Mouse (Mus musculus) inflammation-experienced regulatory T-cells, adult 6 months (primary cell): ENCODE measurements around the gene Trp73. TPM values are rescaled to one million over a fixed set of nuclear protein-coding genes. Genes with fewer than 3 reads are reported as not detected.

Source experiments
- ATAC-seq: one replicate; pipeline ENCODE4 v1.8.0; 2017
- polyA plus RNA-seq, 3 experiments: library from polyadenylated mRNA; unstranded; fragments of 100-300 nt; shearing (Covaris generic); gene quantifications; one replicate each; pipeline ENCODE4 v1.2.1; 2017

Trp73 gene
- polyA plus RNA-seq, result under 1 TPM in 1 of 3 experiments, not detected in 2; 0.34 TPM

DNA sequence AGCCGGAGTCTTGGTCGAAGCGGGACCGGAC is at the start of gene Trp73:
Gene Trp73 (minus strand): TSS at position 27 of the 31 bp plus-strand sequence.
- no peak for ATAC-seq

- no peak for ATAC-seq
These were observed 48.9 kb upstream of the Trp73 start for GRCm38 (mm10) chr4:154188948-154189347.

DNA sequence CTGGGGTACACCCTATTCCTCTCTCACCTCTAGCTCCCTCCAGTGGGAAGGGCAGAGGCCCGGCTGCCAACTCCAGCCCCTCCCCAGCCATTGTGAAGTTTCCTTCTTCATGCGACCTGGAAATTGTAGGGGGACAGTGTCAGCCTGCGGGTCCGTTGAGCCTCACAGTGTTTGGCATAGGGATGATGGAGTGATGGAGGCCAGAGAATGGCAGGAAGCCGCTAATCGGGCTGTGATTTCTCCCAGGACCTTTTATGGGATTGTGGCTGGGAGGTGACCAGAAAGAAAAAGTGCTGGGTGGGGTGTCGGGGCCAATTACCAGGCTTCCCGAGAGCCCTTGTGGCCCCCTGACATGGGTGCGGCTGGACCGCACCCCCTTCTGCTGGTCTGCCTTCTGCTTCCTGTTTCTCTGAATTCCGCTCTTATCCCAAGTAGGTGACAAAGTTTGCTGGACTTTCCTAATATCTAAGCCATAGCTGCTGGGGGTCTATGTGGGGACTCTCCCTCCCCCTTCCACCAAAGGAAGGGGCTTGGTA is 46.1 kb upstream of the Trp73 start:
- no peak for ATAC-seq

GRCm38 (mm10) chr4:154185001-154185400 is 45.0 kb upstream of the Trp73 start:
- ATAC-seq, result no peak

DNA sequence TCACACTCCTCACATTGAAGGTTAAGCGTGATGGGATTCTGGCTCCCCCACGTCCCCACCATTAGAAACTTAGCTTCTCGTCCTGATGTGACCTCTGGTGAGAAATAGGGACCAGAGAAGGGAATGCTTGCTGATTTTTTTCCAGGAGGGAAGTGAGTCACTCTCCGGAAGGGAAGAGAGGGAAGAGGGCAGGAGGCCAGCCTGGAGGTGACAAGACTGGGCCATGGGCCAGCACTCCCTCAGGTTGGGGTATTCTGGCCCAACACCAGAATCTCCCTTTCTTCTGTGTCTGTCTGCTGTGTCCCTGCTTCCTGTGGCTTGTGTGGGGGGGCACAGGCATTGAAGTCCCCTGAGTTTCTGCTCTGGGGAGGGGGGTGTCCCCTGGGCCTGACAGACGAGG is 43.6 kb upstream of the Trp73 start:
- ATAC-seq, result no peak

- no peak for ATAC-seq
These were observed 41.0 kb upstream of the Trp73 start for GRCm38 (mm10) chr4:154181001-154181400.

GRCm38 (mm10) chr4:154177257-154177656 is 37.2 kb upstream of the Trp73 start:
- no peak for ATAC-seq

GRCm38 (mm10) chr4:154171931-154172604 is 32.1 kb upstream of the Trp73 start:
- ATAC-seq, result no peak

GRCm38 (mm10) chr4:154171151-154171930 is 31.3 kb upstream of the Trp73 start:
- ATAC-seq, result no peak

- ATAC-seq, result no peak
These were observed 30.6 kb upstream of the Trp73 start, which contains the start of gene Megf6 for GRCm38 (mm10) chr4:154170506-154171150. Megf6 (plus strand) TSS chr4:154170730.

DNA sequence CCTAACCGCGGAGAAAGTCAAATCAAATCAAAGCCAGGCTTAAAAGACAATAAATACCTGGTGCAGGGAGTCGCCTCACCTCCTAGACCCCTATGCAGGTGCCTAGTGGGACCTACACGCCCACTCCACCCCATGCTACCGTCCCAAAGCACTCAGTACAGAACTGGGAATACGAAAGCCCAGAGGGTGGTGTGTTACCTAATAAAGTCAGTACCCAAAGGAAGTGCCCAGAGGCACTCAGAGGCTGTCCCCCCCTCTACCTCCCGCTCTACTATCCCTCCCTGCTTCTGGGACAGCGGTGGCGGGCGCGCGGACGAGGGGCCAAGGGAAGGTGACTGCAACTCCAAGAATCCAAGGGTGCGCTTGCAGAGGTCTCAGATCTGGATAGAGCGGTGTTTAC is 30.0 kb upstream of the Trp73 start:
- no peak for ATAC-seq

GRCm38 (mm10) chr4:154167053-154167452 is 27.0 kb upstream of the Trp73 start:
- ATAC-seq, result no peak

GRCm38 (mm10) chr4:154163296-154163695 is 23.3 kb upstream of the Trp73 start:
- no peak for ATAC-seq

- peak; percentile 95 for ATAC-seq
These were observed 20.8 kb upstream of the Trp73 start, which contains the start of gene Tprgl for GRCm38 (mm10) chr4:154160538-154161390. Tprgl (minus strand) TSS chr4:154160666.

- ATAC-seq, result peak; percentile 8
These were observed 20.0 kb upstream of the Trp73 start for GRCm38 (mm10) chr4:154159961-154160537.

DNA sequence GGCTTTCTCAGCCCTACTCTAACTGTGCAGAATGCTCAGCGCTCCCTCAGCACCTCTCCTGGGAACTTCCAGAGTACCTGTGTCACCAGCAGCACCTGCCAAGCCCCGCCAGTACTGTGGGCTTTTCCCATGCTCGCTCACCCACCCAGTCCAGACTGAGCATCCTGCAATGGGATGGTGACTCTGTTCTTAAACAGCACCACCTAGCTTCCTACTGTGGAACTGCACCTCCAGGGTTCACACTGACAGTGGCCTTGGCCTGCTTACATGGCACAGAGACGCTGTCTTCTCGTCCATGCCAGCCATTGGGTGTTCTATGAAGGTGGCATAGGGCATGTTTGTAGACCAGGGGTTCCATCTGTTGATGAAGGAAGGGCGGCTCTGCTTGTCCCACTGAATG is 19.0 kb upstream of the Trp73 start:
- peak; percentile 44 for ATAC-seq

DNA sequence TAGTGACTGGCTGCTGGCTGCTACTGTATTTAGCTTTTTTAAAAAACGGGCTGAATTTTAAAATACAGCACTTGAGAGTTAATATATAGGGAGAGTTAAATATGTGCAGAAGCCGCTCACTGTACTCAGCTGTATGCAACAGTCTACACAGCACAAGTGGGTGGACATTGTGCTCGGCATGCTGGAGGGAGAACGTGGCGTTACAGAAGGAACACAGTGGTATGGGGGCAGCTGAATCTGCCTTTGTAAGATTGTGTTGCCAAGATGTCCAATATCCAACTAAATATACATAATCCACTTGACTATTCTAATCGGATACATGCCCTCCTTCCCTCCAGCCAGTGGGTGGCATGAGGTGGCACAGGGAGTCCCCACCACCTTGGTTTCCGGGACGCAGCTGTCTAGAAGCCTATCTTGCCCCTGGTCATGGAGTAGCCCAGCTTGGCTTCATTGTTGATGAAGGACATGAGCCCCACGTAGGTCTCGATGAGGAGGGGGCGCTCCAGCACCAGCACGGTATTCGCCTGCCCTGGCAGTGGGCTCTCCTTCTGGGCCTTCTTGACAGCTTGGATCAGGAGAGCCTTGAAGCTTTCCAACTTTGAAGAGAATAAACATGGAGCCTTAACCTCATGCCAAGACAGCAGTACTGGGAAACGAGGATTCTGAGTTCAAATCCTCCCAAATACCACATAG is 18.1 kb upstream of the Trp73 start:
- ATAC-seq, result no peak

DNA sequence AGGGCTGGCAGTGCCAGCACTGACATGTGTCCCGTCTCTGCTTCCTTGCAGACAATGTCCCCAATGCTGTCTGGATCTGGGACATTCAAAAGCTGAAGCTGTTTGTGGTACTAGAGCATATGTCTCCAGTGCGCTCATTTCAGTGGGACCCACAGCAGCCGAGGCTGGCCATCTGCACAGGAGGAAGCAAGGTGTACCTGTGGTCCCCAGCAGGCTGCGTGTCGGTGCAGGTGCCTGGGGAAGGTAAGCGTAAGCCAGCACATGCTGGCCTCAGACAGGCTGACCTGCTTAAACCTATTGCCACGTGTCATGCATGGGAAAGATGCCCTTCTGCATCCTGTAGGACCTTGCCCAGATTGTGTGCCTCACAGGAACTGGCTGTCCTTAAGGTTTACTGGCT is 16.0 kb upstream of the Trp73 start:
- no peak for ATAC-seq

DNA sequence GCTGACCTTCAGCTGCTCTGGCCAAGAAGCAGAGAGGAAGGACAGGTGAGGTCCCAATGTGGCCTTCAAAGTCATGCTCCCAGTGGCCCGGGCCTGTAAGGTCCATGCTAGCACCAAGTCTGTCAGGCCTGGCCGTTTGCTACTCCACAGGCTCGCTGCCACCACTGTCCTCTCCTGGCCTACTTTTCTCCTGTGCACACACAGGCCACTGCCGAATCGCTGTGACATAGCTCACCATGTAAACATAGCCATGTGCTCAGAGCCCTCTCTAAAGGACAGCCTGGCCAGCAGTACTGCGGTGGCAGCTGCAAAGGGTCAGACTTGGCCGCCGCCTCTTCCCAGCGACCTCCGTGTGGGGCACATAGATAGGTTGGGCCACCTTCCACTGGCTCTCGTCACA is 14.1 kb upstream of the Trp73 start:
- no peak for ATAC-seq

GRCm38 (mm10) chr4:154146342-154146741 is 6.3 kb upstream of the Trp73 start:
- no peak for ATAC-seq

DNA sequence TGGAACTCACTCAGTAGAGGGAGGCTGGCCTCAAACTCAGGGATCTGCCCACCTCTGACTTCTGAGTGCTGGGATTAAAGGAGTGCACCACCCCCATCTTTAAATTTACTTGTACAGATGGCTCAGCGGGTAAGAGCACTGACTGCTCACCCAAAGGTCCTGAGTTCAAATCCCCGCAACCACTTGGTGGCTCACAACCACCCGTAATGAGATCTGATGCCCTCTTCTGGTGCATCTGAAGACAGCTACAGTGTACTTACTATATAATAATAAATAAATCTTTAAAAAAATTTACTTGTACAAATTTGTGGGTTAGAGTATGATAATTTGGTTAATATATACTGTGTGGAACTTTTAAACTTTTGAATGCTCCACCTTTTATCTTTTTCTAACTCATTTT is 4.7 kb upstream of the Trp73 start:
- no peak for ATAC-seq
